Mouse (Mus musculus) intestine, embryonic 14.5 days (tissue): Measurements from ENCODE around the gene Podn. TPM values are rescaled to one million over a fixed set of nuclear protein-coding genes. Genes with fewer than 3 reads are reported as not detected.

Experiments
- ATAC-seq: fragments of 200-750 bp; cut with Nextera tagmentation; replicated peaks from 2 replicates; pipeline ENCODE4 v1.8.0; 2017; ENCODE audit warnings: low read depth, moderate number of reproducible peaks, moderate TSS enrichment, moderate library complexity; ENCODE audit not compliant: low FRiP score, low TSS enrichment
- DNase-seq: peaks from one replicate; pipeline ENCODE4 v3.0.0-alpha.2; 2018; ENCODE audit warnings: low spot score
- H3K27ac ChIP-seq: fragments of 300-500 bp; sonication (generic); 2 replicates; pipeline ENCODE4 v1.5.1; 2014; ENCODE audit warnings: low read depth, mild to moderate bottlenecking, control low read depth
- H3K27me3 ChIP-seq: fragments of 300-500 bp; sonication (generic); replicated peaks from 2 replicates; pipeline ENCODE4 v1.6.1; 2014; ENCODE audit warnings: low read length, control low read depth; ENCODE audit not compliant: control insufficient read depth, insufficient read depth
- H3K36me3 ChIP-seq: fragments of 300-500 bp; sonication (generic); 2 replicates; pipeline ENCODE4 v1.6.1; 2014; ENCODE audit warnings: low read length, control low read depth; ENCODE audit not compliant: control insufficient read depth, insufficient read depth
- H3K4me1 ChIP-seq: fragments of 300-500 bp; sonication (generic); replicated peaks from 2 replicates; pipeline ENCODE4 v1.6.1; 2014; ENCODE audit warnings: low read length, control low read depth, mixed read lengths; ENCODE audit not compliant: control insufficient read depth, insufficient read depth
- H3K4me2 ChIP-seq: fragments of 300-500 bp; sonication (generic); 2 replicates; pipeline ENCODE4 v1.6.1; 2014; ENCODE audit warnings: low read length
- H3K4me3 ChIP-seq: fragments of 300-500 bp; sonication (generic); 2 replicates; pipeline ENCODE4 v1.5.1; 2014; ENCODE audit warnings: low read depth, low read length, control low read depth, mixed read lengths
- H3K9ac ChIP-seq: fragments of 300-500 bp; sonication (generic); 2 replicates; pipeline ENCODE4 v1.6.1; 2014; ENCODE audit warnings: mild to moderate bottlenecking, low read length
- H3K9me3 ChIP-seq: fragments of 300-500 bp; sonication (generic); 2 replicates; pipeline ENCODE4 v1.6.1; 2016; ENCODE audit warnings: low read length, control low read depth; ENCODE audit not compliant: control insufficient read depth
- WGBS: fragments of 180-500 bp; shearing (Covaris S2); extraction: QIAGEN DNeasy Blood & Tissue Kit; methylation state at CpG from one replicate; pipeline ENCODE4 v1.1.7; 2014; 5-methylcytosine and 5-hydroxymethylcytosine counted together
- polyA plus RNA-seq: library from polyadenylated mRNA; unstranded; fragments of >200 nt; fragmentation: Nextera tagmentation; extraction: Ambion mirVana; gene quantifications from 2 replicates; pipeline ENCODE4 v1.2.1, GENCODE M21; 2014

Podn gene
- polyA plus RNA-seq, 1 experiment from 2014 or later, result 2.4 TPM

DNA sequence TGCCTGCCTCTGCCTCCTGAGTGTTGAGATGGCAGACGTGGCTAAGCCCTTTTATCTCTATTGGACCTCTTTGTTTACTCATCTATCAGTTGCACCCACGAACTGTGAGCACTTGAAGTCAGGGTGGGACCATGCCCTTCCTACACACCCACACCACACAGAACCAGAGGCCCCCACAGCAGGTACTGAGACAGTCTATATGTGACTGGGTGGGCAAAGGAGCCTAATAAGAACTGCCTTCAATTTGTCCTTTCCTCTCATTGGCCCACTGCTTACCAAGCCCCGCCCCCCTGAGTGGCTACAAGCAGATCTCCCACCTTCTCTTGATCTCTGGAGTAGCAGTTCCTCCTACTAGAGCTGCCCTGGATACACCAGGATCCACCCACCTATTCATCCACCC, 70.1 kb downstream of the Podn start:
- DNase-seq, result no peak
- H3K27me3 ChIP-seq, result peaks cover 19% of the 10 kb centered on the region
- H3K27ac ChIP-seq, result no peak overlapping the region
- H3K36me3 ChIP-seq, result no peaks in the 10 kb centered on the region
- no peak overlapping the region for H3K4me2 ChIP-seq
- ATAC-seq, result no peak
- H3K9ac ChIP-seq, result no peak overlapping the region
- 34% methylated on average over 3 of the region's 3 CpGs for WGBS
- no peak overlapping the region for H3K4me3 ChIP-seq
- peaks cover 13% of the 10 kb centered on the region for H3K4me1 ChIP-seq
- no peaks in the 10 kb centered on the region for H3K9me3 ChIP-seq

GRCm38 (mm10) chr4:108025269-108025668, 71.0 kb downstream of the Podn start:
- H3K4me3 ChIP-seq, result no peak overlapping the region

DNA sequence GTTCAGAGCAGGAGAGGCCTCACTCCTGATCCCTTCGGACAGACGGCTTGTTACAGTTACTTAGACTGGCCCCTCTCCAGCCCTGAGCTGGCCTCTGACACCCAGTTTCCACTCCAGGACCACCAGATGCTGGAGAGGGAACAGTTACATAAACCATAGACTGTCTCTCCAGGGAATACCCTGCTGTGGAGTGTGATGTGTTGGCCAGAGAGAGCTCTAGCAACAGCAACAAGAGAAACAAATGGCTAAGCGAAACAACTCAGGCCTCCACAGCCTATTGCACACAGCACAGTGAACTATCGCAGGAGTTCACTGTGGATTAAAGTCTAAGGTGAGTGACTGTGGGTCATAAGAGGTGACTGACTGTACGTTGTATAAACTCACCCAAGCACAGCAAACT, 71.6 kb downstream of the Podn start:
- H3K4me1 ChIP-seq, result peaks cover 7% of the 10 kb centered on the region; the same call in 1 of the 2 replicates
- ATAC-seq, result no peak; the same call in 1 of the 2 replicates
- no peak overlapping the region for H3K4me2 ChIP-seq
- H3K9ac ChIP-seq, result no peak overlapping the region
- no peak overlapping the region for H3K4me3 ChIP-seq
- peaks cover 3% of the 10 kb centered on the region; the same call in 1 of the 2 replicates for H3K27me3 ChIP-seq
- H3K9me3 ChIP-seq, result no peaks in the 10 kb centered on the region
- 64% methylated on average over 5 of the region's 5 CpGs for WGBS
- no peak overlapping the region for H3K27ac ChIP-seq
- H3K36me3 ChIP-seq, result no peaks in the 10 kb centered on the region
- DNase-seq, result no peak

More at GRCm38 (mm10) chr4:108025269-108025668, 71.0 kb downstream of the Podn start:
- DNase-seq, result peak; percentile 69
- 2% methylated on average over 10 of the region's 10 CpGs for WGBS
- peaks cover 7% of the 10 kb centered on the region; the same call in 1 of the 2 replicates for H3K4me1 ChIP-seq
- no peaks in the 10 kb centered on the region for H3K9me3 ChIP-seq
- ATAC-seq, result peak; percentile 74
- H3K4me2 ChIP-seq, result 0 out of 2 replicates have a peak overlapping the region, but pooled peaks have one; percentile 8
- peaks cover 10% of the 10 kb centered on the region for H3K27me3 ChIP-seq
- no peak overlapping the region for H3K9ac ChIP-seq
- no peak overlapping the region for H3K27ac ChIP-seq
- no peaks in the 10 kb centered on the region for H3K36me3 ChIP-seq

DNA sequence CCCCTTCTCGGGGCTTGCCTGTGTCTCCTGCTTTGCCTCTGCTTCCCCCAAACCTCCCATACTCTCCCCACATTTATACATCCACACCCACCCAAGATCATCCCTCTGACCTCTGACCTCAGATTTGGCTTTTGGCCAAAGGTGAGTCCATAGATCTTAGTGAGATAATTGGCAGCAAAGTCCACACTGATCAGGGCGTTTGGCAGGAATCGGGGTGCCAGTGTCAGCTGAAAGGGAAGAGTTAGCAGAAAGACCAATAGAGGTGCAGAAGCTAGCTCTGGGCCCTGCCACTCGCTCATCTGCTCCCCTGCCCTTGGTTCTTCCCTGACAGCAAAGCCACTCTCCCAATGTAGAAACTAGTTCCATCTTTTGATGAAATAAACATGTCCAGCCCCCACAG, 73.1 kb downstream of the Podn start:
- no peak for DNase-seq
- H3K36me3 ChIP-seq, result no peaks in the 10 kb centered on the region
- H3K4me2 ChIP-seq, result no peak overlapping the region
- no peaks in the 10 kb centered on the region; the same call in 1 of the 2 replicates for H3K27me3 ChIP-seq
- no peak overlapping the region for H3K27ac ChIP-seq
- WGBS, result 85% methylated on average over 4 of the region's 4 CpGs
- ATAC-seq, result no peak
- H3K4me3 ChIP-seq, result no peak overlapping the region
- peaks cover 13% of the 10 kb centered on the region; the same call in 1 of the 2 replicates for H3K4me1 ChIP-seq
- H3K9ac ChIP-seq, result no peak overlapping the region
- H3K9me3 ChIP-seq, result no peaks in the 10 kb centered on the region

DNA sequence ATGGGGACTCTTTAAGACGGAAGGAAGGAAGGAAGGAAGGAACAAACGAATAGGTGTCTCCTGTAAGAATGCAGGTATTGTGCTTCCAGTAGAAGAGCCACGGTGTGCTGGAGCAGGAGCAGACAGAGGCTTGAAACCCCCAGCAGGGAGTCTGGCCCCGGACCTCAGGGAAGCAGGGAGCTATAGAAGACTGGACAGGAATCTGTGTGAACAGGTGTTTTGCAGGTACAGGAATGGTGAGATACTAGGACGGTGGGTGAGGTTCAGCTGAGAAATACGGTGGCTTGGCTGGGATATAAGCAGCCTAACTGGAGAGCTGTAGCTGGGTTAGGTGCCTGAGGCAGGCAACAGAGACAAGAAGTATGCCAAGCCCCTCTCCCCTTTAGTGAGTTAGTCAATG, 76.1 kb downstream of the Podn start:
- H3K27ac ChIP-seq, result no peak overlapping the region
- H3K4me2 ChIP-seq, result no peak overlapping the region
- H3K36me3 ChIP-seq, result no peaks in the 10 kb centered on the region
- 0 out of 2 replicates have a peak, but pooled peaks cover 8% of the 10 kb centered on the region for H3K4me1 ChIP-seq
- H3K9ac ChIP-seq, result no peak overlapping the region
- no peaks in the 10 kb centered on the region for H3K9me3 ChIP-seq
- no peak for DNase-seq
- H3K27me3 ChIP-seq, result no peaks in the 10 kb centered on the region
- H3K4me3 ChIP-seq, result no peak overlapping the region
- ATAC-seq, result no peak
- WGBS, result 80% methylated on average over 6 of the region's 6 CpGs

- Histone ChIP-seq H3K9ac (no peak overlapping the region), H3K4me2 (no peak overlapping the region), H3K9me3 (no peaks in the 10 kb centered on the region), H3K27me3 (no peaks in the 10 kb centered on the region), H3K4me1 (0 out of 2 replicates have a peak, but pooled peaks cover 6% of the 10 kb centered on the region), H3K27ac (no peak overlapping the region), H3K36me3 (no peaks in the 10 kb centered on the region), H3K4me3 (no peak overlapping the region)
- ATAC-seq (no peak), DNase-seq (no peak)
- WGBS, result 47% methylated on average over 14 of the region's 14 CpGs
Measured at GRCm38 (mm10) chr4:108018961-108019921, 77.0 kb downstream of the Podn start.

DNA sequence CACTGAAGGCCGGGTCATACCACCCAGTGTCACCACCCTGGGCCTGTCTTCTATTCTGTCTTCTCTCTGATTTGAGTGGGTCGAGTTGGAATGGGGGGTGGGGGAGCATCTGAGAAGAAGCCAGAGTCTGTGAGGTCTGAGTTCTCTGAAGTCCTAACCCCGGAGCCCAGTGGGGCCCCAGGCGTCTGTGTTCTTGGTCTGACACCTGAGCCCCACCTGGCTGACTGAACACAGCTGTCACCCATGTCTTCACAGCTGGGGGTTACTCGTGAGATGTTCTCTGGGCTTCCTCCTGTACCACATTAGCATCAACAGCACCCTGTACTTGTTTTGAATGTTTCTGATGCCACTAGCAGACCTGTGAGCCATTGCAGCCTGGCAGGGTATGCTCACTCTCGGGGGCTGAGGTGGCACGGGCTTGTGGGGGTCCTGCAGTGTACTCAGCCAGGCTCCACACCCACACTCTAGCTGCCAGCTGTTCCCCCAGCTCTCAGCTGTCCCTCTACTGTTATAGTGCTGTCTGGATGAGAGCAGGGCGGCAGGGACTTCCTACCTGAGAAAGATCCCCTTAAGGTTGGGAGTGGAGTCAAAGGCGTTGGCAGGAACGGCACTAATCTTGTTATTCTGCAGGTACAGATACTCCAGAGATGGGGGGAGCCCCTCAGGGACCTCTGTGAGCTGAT, 77.9 kb downstream of the Podn start:
- no peaks in the 10 kb centered on the region for H3K27me3 ChIP-seq
- 43% methylated on average over 10 of the region's 10 CpGs for WGBS
- no peak overlapping the region for H3K9ac ChIP-seq
- no peak for ATAC-seq
- H3K36me3 ChIP-seq, result no peaks in the 10 kb centered on the region
- H3K27ac ChIP-seq, result no peak overlapping the region
- DNase-seq, result no peak
- no peak overlapping the region for H3K4me3 ChIP-seq
- H3K4me1 ChIP-seq, result 0 out of 2 replicates have a peak, but pooled peaks cover 6% of the 10 kb centered on the region
- H3K9me3 ChIP-seq, result no peaks in the 10 kb centered on the region
- no peak overlapping the region for H3K4me2 ChIP-seq

- Histone ChIP-seq H3K27me3 (no peaks in the 10 kb centered on the region), H3K4me2 (no peak overlapping the region), H3K4me3 (no peak overlapping the region), H3K27ac (no peak overlapping the region), H3K9me3 (no peaks in the 10 kb centered on the region), H3K9ac (no peak overlapping the region), H3K36me3 (no peaks in the 10 kb centered on the region), H3K4me1 (0 out of 2 replicates have a peak, but pooled peaks cover 6% of the 10 kb centered on the region)
- ATAC-seq (no peak), DNase-seq (no peak)
- 79% methylated on average over 7 of the region's 7 CpGs for WGBS
Measured at GRCm38 (mm10) chr4:108017839-108018238, 78.4 kb downstream of the Podn start.
